Mouse (Mus musculus) T-helper 1 cell (primary cell): ENCODE data around the gene Manbal.

Experiments used
- in situ Hi-C: fragments of 300-600 bp; cut with MboI, MseI; formaldehyde crosslinking; loops from one replicate; pipeline ENCODE4 v1.15.1; 2025; ENCODE audit warnings: high pct_unique_total_duplicates

The Manbal gene

GRCm38 (mm10) chr2:157432476-157432875 is 65.1 kb downstream of the Manbal start:
- in situ Hi-C loops = no loop called here

DNA sequence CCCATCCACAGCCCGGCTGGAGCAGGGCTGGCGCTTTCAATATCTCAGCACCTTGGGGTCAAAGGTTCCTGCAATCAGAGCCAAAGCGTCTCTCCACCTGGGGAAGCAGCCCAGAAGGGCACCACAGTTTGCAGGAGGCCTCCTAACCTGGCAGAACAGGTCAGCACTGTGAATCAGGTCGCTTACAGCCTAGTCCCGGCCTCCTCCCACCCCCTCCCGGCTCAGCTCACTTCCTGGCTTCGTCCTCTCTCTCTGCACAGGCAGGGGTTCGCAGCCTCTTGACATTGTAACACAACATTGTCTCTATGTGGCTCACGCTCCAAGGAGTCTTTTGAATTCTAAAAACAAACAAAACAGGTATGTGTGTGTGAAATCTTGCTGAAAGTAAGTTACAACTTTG is 66.6 kb downstream of the Manbal start:
- in situ Hi-C loops = no loop called here

- in situ Hi-C loops = no loop called here
Measured at GRCm38 (mm10) chr2:157434497-157434896, 67.1 kb downstream of the Manbal start.

GRCm38 (mm10) chr2:157436496-157436895 is 69.1 kb downstream of the Manbal start:
- in situ Hi-C loops = no loop called here

- in situ Hi-C loops = no loop called here
Measured at GRCm38 (mm10) chr2:157437123-157437522, 69.7 kb downstream of the Manbal start.

DNA sequence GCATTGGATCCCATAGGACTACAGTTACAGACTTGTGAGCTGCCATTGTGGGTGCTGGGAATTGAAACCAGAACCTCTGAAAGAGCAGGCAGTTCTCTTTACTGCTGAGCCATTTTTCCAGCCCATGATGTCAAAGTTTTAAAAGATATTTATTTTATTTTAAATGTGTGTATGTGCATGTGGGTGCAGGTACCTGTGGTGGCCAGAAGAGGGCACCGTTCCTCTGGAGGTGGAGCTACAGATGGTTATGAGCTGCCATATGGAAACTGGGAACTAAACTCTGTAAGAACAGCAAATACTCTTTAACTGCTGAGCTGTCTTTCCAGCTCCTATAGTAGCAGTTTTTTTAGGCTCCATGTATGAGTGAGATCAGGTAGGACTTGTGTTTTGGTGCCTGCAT is 74.0 kb downstream of the Manbal start:
- in situ Hi-C loops = no loop called here
